Mouse (Mus musculus): ENCODE data around the gene Olfr419. TPM values are rescaled to one million over a fixed set of nuclear protein-coding genes. Genes with fewer than 3 reads are reported as not detected.

Olfr419 gene
- total and polyA plus RNA-seq, 2 experiments from 2014 or later: not detected

- Histone ChIP-seq H3K4me1 (ENCODE audit: insufficient read depth, low read length) (no peaks in the 10 kb centered on the region), H3K27ac (ENCODE audit: low read depth, low read length) (no peak overlapping the region), H3K9me3 (ENCODE audit: low read length) (no peaks in the 10 kb centered on the region), H3K27me3 (ENCODE audit: insufficient read depth, low read length) (no peaks in the 10 kb centered on the region), H3K4me3 (ENCODE audit: low read depth, low read length) (no peak overlapping the region), H3K36me3 (ENCODE audit: insufficient read depth, low read length) (no peaks in the 10 kb centered on the region), H3K9ac (replicated peaks; ENCODE audit: low read length, poor library complexity, severe bottlenecking) (no peak overlapping the region), H3K4me2 (ENCODE audit: low read depth, low read length, poor library complexity, severe bottlenecking) (no peak overlapping the region)
- TF ChIP-seq CTCF (IDR thresholded peaks at IDR 0.05): no peak
- 100% methylated on average over 1 of the region's 1 CpGs for whole genome bisulfite sequencing
- DNase-seq (ENCODE audit: low spot score) (no peak), ATAC-seq (ENCODE audit: low FRiP score) (no peak)
Observed at GRCm38 (mm10) chr1:174246080-174246479, 5.8 kb downstream of the Olfr419 start.

DNA sequence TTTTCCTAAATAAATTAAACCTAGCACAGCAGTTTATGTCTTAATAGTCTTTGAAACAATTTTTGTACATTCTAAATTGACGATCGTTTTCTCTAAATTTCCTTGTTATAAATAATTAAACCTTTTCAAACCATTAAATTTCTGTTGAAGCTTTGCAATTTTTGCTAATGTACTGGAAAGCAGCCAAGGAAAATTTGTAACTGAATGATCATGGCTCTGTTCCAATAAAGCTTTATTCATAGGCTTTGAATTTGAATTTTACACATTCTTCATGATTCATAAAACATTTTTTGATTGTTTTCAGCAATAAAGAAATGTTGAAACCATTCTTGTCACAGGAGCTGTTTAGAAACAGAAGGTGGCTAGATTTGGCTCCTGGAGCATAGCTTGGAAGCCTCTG, 7.2 kb downstream of the Olfr419 start:
- WGBS: 76% methylated on average over 2 of the region's 2 CpGs
- no peaks in the 10 kb centered on the region for H3K36me3 ChIP-seq (ENCODE audit: insufficient read depth, low read length)
- no peak overlapping the region for H3K4me3 ChIP-seq (ENCODE audit: low read depth, low read length)
- no peak overlapping the region for H3K9ac ChIP-seq (replicated peaks; ENCODE audit: low read length, poor library complexity, severe bottlenecking)
- no peak overlapping the region for H3K4me2 ChIP-seq (ENCODE audit: low read depth, low read length, poor library complexity, severe bottlenecking)
- no peak overlapping the region for H3K27ac ChIP-seq (ENCODE audit: low read depth, low read length)
- H3K4me1 ChIP-seq (ENCODE audit: insufficient read depth, low read length): no peaks in the 10 kb centered on the region
- H3K9me3 ChIP-seq (ENCODE audit: low read length): no peaks in the 10 kb centered on the region
- peak; percentile 26 for DNase-seq (ENCODE audit: low spot score)
- no peak for ATAC-seq (ENCODE audit: low FRiP score)
- TF ChIP-seq CTCF (IDR thresholded peaks at IDR 0.05): no peak
- H3K27me3 ChIP-seq (ENCODE audit: insufficient read depth, low read length): no peaks in the 10 kb centered on the region

GRCm38 (mm10) chr1:174239916-174240315, 11.9 kb downstream of the Olfr419 start:
- ATAC-seq (ENCODE audit: low FRiP score) (no peak), DNase-seq (ENCODE audit: low spot score) (no peak)
- Histone ChIP-seq H3K4me2 (ENCODE audit: low read depth, low read length, poor library complexity, severe bottlenecking) (no peak overlapping the region), H3K4me3 (ENCODE audit: low read depth, low read length) (no peak overlapping the region), H3K9me3 (ENCODE audit: low read length) (no peaks in the 10 kb centered on the region), H3K4me1 (ENCODE audit: insufficient read depth, low read length) (no peaks in the 10 kb centered on the region), H3K27ac (ENCODE audit: low read depth, low read length) (no peak overlapping the region), H3K36me3 (ENCODE audit: insufficient read depth, low read length) (no peaks in the 10 kb centered on the region), H3K27me3 (ENCODE audit: insufficient read depth, low read length) (no peaks in the 10 kb centered on the region), H3K9ac (replicated peaks; ENCODE audit: low read length, poor library complexity, severe bottlenecking) (no peak overlapping the region)
- no peak for TF ChIP-seq CTCF (IDR thresholded peaks at IDR 0.05)
- WGBS: 87% methylated on average over 4 of the region's 4 CpGs

DNA sequence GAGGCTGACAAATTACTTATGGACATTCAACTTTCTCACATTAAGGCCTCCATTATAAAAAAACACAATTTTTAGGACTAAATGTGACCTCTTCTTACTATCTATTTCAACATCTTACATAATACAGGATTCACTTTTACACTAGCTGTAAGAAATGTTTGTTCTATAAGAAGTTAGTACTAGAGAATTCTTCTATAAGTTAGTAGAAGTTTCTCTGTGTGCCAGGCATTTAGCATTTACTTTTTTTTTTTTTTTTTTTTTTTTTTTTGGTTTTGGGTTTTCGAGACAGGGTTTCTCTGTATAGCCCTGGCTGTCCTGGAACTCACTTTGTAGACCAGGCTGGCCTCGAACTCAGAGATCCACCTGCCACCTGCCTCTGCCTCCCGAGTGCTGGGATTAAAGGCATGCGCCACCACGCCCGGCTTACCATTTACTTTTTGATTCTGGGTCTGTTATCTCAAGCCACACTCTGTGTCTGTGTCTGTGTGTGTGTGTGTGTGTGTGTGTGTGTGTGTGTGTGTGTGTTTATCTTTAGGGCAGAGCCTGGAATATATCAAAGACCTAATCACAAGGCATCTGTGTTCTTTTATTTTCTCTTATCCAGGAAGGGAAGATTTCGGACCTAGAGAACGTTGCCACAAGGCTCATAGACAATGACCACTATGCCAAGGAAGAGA, 35.2 kb downstream of the Olfr419 start:
- Histone ChIP-seq H3K4me1 (ENCODE audit: insufficient read depth, low read length) (no peaks in the 10 kb centered on the region), H3K36me3 (ENCODE audit: insufficient read depth, low read length) (no peaks in the 10 kb centered on the region), H3K9me3 (ENCODE audit: low read length) (no peaks in the 10 kb centered on the region), H3K27ac (ENCODE audit: low read depth, low read length) (no peak overlapping the region), H3K4me3 (ENCODE audit: low read depth, low read length) (no peak overlapping the region), H3K27me3 (ENCODE audit: insufficient read depth, low read length) (no peaks in the 10 kb centered on the region), H3K9ac (replicated peaks; ENCODE audit: low read length, poor library complexity, severe bottlenecking) (no peak overlapping the region), H3K4me2 (ENCODE audit: low read depth, low read length, poor library complexity, severe bottlenecking) (no peak overlapping the region)
- 90% methylated on average over 8 of the region's 8 CpGs for WGBS
- DNase-seq (ENCODE audit: low spot score): no peak
- ATAC-seq (ENCODE audit: low FRiP score): no peak
- no peak for TF ChIP-seq CTCF (IDR thresholded peaks at IDR 0.05)

DNA sequence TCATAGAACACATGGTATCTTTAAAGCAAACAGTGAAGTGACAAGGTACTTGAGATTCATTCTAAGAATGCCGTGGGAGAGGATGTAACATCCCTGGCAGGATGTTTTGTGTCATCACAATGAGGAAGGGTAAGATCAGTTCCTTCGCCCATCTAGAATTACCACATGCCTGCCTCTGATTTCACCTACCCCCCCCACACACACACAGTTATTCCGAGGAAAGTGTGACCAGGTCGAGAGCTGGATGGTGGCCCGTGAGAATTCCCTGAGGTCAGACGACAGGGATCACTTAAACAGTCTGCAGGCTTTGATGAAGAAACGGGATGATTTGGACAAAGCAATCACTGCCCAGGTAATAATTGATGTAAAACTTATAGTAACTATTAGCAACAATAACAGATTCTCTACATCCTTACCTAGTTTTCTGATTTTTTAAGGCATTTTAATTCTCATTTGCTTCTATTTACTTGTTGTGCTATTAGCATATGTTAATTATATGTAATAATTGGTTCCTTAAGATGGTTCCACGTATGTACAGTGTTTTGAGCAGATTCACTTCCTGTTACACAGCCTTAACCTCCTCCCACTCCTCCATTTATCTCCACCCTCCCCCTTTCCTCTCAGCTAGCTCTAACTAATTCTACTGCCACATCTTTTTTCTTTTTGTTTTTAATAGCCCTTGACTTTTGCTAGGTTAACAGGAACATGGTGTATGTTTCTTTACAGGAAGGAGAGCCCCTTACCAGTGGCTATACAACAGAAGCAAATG, 36.4 kb downstream of the Olfr419 start:
- H3K4me3 ChIP-seq (ENCODE audit: low read depth, low read length): no peak overlapping the region
- no peak overlapping the region for H3K4me2 ChIP-seq (ENCODE audit: low read depth, low read length, poor library complexity, severe bottlenecking)
- no peaks in the 10 kb centered on the region for H3K36me3 ChIP-seq (ENCODE audit: insufficient read depth, low read length)
- no peak overlapping the region for H3K9ac ChIP-seq (replicated peaks; ENCODE audit: low read length, poor library complexity, severe bottlenecking)
- ATAC-seq (ENCODE audit: low FRiP score) (no peak), DNase-seq (ENCODE audit: low spot score) (no peak)
- no peak for TF ChIP-seq CTCF (IDR thresholded peaks at IDR 0.05)
- no peak overlapping the region for H3K27ac ChIP-seq (ENCODE audit: low read depth, low read length)
- H3K4me1 ChIP-seq (ENCODE audit: insufficient read depth, low read length): no peaks in the 10 kb centered on the region
- WGBS: 80% methylated on average over 8 of the region's 8 CpGs
- H3K9me3 ChIP-seq (ENCODE audit: low read length): no peaks in the 10 kb centered on the region
- H3K27me3 ChIP-seq (ENCODE audit: insufficient read depth, low read length): no peaks in the 10 kb centered on the region

DNA sequence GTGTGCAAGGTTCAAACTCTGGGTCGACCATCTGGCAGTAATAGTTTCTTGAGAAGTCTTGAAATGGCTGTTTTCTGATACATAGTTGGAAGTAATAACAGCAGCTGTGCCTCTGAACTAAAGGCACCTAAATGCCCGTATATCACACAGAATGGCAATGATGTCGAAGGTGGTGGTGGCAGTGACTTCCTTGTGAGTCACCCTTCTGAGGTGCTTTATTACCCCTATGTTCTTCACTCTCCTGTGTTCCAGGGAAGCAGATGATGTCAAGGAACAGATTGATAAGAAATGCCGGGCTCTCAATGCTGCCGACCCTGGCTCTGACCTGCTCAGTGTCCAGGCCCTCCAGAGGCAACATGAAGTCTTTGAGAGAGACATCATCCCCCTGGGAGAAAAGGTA, 39.6 kb downstream of the Olfr419 start:
- Histone ChIP-seq H3K36me3 (ENCODE audit: insufficient read depth, low read length) (no peaks in the 10 kb centered on the region), H3K27me3 (ENCODE audit: insufficient read depth, low read length) (no peaks in the 10 kb centered on the region), H3K27ac (ENCODE audit: low read depth, low read length) (no peak overlapping the region), H3K4me1 (ENCODE audit: insufficient read depth, low read length) (no peaks in the 10 kb centered on the region), H3K9me3 (ENCODE audit: low read length) (no peaks in the 10 kb centered on the region), H3K9ac (replicated peaks; ENCODE audit: low read length, poor library complexity, severe bottlenecking) (no peak overlapping the region), H3K4me2 (ENCODE audit: low read depth, low read length, poor library complexity, severe bottlenecking) (no peak overlapping the region), H3K4me3 (ENCODE audit: low read depth, low read length) (no peak overlapping the region)
- DNase-seq (ENCODE audit: low spot score) (no peak), ATAC-seq (ENCODE audit: low FRiP score) (no peak)
- no peak for TF ChIP-seq CTCF (IDR thresholded peaks at IDR 0.05)
- 89% methylated on average over 5 of the region's 5 CpGs for WGBS
